Mouse (Mus musculus) hematopoietic stem cell, adult 5-6 weeks (primary cell): ENCODE results near the gene Samd3. TPM values are rescaled to one million over a fixed set of nuclear protein-coding genes. Genes with fewer than 3 reads are reported as not detected.

Source experiments
- ATAC-seq, 2 experiments: fragments of 125-278 bp in 1 of 2; replicated peaks in 1 of 2; 2 replicates each; pipeline ENCODE4 v1.8.0; 2016 to 2017; ENCODE audit warnings: inconsistent platforms in 2 of 2, mild to moderate bottlenecking in 2 of 2, moderate number of reproducible peaks in 2 of 2, low read depth in 1 of 2, moderate TSS enrichment in 1 of 2; ENCODE audit not compliant: low FRiP score in 2 of 2, poor library complexity in 2 of 2, severe bottlenecking in 2 of 2, insufficient read depth in 1 of 2, low TSS enrichment in 1 of 2
- total RNA-seq: library from RNA; stranded (forward); fragments of 172-1452, 232-1000 nt; gene quantifications from 2 replicates; pipeline ENCODE4 v1.2.3, GENCODE M21; 2017

Samd3 gene
- total RNA-seq, 1 experiment from 2014 or later: 2.6 TPM

- ATAC-seq: no peak
Observed at GRCm38 (mm10) chr10:26280009-26280408, 50.5 kb downstream of the Samd3 start.

GRCm38 (mm10) chr10:26287136-26287535, 57.6 kb downstream of the Samd3 start:
- no peak for ATAC-seq

- no peak for ATAC-seq
Observed at GRCm38 (mm10) chr10:26297200-26297599, 67.7 kb downstream of the Samd3 start.

GRCm38 (mm10) chr10:26297626-26298025, 68.1 kb downstream of the Samd3 start:
- ATAC-seq: no peak

- ATAC-seq: no peak
Observed at GRCm38 (mm10) chr10:26302336-26302735, 72.8 kb downstream of the Samd3 start.

- no peak for ATAC-seq
Observed at GRCm38 (mm10) chr10:26303485-26303884, 74.0 kb downstream of the Samd3 start.

- no peak for ATAC-seq
Observed at GRCm38 (mm10) chr10:26314327-26314726, 84.8 kb downstream of the Samd3 start.

- no peak for ATAC-seq
Observed at GRCm38 (mm10) chr10:26320679-26321078, 91.2 kb downstream of the Samd3 start.

Other genes starting within 250 kb of the Samd3 start
- not detected in 2 replicates for gene Gm9767, start 151.5 kb upstream of the Samd3 start, total RNA-seq
- gene Tmem200a, start 150.7 kb upstream of the Samd3 start, total RNA-seq: not detected in 2 replicates
- gene L3mbtl3, start 146.3 kb downstream of the Samd3 start, total RNA-seq: 28.3 and 37.7 TPM in 2 replicates